Mouse (Mus musculus): Measurements from ENCODE around the gene Sox14. TPM values are rescaled to one million over a fixed set of nuclear protein-coding genes. Genes with fewer than 3 reads are reported as not detected.

Sox14 gene
- total RNA-seq, 2 experiments from 2014 or later = not detected

DNA sequence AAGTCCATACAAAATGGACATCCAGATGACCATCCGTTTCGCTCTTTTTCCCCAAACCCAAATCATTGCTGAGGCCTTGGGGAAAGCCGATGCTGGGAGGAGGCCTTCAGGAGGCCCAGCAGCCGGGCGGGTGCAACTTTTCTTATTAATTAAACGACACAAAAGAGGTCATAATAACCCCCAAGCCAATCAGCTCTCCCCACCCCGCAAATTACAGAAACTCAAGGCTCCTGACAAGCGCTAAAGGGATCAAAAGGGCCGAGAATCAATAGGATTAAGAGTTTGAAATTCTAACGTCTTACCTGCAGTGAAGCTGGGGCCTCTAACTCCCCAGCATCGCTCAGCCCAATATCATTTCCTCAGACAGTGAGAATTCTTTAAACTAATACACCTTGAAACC, 22.6 kb downstream of the Sox14 start:
- ATAC-seq (replicated peaks; ENCODE audit: low FRiP score, poor library complexity, severe bottlenecking) = no peak

DNA sequence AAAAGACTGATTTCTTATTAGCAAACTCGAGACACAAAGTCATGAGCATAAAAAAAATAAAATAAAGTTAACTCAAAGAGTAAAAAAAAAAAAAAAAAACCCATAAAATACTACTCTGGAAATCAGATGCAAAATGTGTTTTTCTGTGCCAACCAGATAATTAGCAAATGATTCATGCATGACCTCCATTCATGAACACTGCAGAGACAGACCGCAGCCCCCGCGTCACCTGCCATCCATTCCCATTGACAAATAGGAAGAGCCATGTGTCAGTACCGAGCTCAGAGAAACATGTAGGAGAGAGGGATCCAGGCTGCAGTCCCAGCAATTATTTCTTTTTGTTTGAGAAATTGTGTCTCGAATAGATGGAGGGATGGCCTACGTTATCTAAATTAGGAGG, 25.6 kb downstream of the Sox14 start:
- ATAC-seq (replicated peaks; ENCODE audit: low FRiP score, poor library complexity, severe bottlenecking) = no peak

DNA sequence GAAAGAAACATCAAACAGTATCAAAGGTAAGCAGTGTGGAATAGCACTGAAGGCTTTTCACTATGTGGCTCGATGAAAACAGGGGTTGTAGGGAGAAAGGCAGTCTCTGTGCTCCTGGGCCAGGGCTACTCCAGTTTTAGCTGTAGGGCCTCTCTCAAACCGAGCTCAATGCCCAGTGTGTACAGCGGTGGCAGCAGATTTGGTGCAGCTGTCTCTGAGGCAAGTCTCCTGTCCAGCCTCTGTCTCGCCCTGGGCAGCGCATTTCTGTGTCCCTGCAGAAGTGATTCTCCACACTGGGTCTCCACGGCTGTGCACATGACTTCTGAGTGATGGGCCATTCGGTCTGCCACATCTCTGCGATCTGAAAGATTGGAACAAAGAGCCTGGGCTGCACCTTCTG, 27.6 kb downstream of the Sox14 start:
- no peak for ATAC-seq (replicated peaks; ENCODE audit: low FRiP score, poor library complexity, severe bottlenecking)

DNA sequence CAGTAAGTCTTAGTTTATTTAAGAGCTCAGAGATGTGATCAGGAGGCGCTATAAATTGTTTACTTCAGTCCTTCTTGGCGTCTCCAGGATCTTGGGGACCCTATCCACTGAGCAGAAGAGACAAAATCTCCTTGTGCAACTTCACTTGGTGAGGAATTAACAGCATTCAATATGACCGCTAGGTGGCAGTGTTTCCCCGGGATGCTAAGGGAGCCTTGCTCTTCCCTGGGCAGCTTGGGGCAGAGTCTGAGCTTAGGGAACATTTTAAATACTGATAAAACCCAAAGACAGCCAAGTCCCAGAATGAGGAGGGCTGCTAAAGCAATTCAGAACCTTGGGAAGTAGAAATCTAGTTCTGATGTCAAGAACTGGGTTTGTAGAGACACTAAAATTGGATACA, 29.1 kb downstream of the Sox14 start:
- no peak for ATAC-seq (replicated peaks; ENCODE audit: low FRiP score, poor library complexity, severe bottlenecking)

DNA sequence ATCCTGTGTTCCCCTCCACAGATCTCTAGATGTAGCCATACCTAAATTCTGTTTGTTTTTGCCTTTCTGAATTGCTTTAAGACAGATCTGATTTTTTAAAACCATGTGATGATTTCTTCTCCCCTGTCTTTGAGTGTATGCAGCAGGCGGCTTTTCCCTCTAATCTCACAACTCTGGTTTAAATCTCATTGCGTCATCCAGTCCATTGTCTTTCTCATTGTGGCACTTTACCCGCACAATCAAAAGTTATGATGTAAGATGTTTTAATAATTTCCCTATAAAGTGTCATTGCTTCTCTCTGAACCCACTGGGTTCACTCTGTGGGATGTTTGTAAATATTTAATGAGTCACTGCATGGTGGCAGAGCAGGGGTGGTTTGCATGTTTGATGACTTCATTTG, 36.6 kb downstream of the Sox14 start:
- no peak for ATAC-seq (replicated peaks; ENCODE audit: low FRiP score, poor library complexity, severe bottlenecking)

DNA sequence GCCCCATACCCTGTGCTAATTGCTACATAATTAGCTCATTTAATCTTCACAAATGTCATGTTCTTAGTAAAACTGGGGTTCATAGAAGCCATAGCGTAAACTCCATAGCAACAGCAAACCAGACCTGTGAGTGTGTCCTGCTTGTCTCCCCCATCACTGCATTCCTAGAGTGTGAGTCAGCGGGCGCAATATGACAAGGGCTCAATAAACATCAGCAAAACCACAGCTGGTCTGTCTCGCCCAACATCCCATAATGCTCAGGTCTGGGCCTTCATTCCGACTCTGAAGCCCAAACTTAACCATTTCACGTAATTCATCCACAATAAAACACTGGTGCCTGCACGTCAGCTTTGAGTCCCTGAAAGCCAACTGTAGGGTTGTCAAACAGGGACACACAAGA, 37.1 kb downstream of the Sox14 start:
- no peak for ATAC-seq (replicated peaks; ENCODE audit: low FRiP score, poor library complexity, severe bottlenecking)

DNA sequence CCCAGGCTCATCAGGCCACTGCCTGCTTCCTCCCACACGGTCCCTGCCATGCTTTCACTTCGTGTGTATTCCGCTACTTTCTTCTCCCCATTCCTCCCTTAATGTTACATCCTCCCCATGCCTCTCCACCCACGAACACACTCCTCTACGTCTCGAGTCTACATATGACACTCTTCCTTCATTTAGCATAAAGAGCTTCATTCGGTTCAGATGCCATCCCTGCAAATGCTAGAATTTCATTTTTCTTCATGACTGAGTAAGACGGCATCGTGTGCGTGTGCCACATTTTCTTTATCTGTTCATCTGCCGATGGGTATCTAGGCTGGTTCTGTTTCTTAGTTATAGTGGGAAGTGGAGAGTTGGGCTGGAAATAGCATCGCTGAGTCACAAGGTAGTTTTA, 39.3 kb downstream of the Sox14 start:
- ATAC-seq (replicated peaks; ENCODE audit: low FRiP score, poor library complexity, severe bottlenecking) = no peak

DNA sequence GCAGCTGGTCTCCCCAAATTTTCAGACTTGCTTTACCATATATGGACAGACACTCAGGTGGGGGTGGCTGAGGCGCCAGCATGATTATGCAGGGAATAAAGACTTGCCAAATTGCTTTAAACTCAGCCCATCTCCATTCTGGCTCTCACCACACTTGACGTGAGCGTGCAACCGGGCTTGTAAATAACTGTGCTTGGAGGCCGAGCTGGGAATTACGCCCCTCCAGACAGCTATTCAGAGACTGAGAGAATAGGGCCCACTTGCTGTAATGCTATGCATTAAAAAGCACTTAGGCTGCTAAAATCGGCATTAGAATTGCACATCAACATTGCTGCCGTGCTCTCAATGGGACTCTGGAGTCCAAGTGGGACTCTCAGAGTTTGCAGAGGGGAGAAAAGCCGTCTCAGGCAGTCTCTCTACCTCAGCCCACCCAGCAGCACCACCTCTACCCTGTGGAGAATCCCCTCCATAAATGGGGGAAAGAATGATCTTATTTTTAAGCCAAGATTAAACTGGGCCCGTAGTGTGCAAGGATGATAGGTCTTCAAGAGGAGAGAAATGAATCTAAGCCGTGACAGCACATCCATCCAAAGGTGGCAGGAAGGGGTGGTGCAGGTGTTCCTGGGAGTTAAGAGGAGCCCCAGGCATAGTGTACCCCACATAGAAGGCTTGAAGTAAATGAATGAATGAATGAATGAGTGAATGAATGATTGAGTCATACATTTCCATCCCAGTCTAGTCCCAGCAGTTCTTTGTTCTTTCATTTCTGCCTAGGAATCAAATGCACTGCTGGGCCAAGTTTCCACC, 40.1 kb downstream of the Sox14 start:
- no peak for ATAC-seq (replicated peaks; ENCODE audit: low FRiP score, poor library complexity, severe bottlenecking)

Other genes starting within 250 kb of the Sox14 start
- gene Dzip1l, start 246.7 kb downstream of the Sox14 start, total RNA-seq (2015; ENCODE audit: low replicate concordance) = not detected in 2 replicates
- gene Dzip1l, start 246.7 kb downstream of the Sox14 start, total RNA-seq (2017; ENCODE audit: low replicate concordance) = not detected in 2 replicates
- gene Cldn18, start 158.9 kb downstream of the Sox14 start, total RNA-seq (2015; ENCODE audit: low replicate concordance) = 0.36 TPM in 1 of 2 replicates, not detected in the other
- gene Cldn18, start 158.9 kb downstream of the Sox14 start, total RNA-seq (2017; ENCODE audit: low replicate concordance) = not detected in 2 replicates